Mouse (Mus musculus): ENCODE measurements at regions not wholly inside any gene's neighbourhood (a gene's known extent, or its start where the extent isn't known, plus 50 kb on each side); places are given as distances from the start of the nearest gene placed in this dataset.

DNA sequence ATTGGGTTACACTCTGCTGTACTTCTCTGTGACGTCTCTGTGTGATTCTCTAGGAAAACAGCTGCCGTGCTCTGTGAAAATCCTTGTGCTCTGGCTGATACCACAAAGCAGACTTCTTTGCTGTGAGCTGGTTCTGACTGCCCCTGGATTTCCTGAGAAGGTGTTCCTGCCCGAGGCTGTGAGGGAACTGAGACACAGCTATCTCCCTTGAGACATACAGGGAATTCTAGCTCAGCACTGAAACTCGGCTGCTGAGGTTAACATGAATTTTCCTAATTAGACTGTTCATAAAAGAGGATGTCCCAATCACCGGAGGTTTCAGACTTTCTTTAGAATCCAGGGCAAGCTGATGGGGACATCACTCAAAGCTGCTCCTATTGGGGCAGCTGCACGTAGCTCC is 233.4 kb upstream of the Bmper start:
- Histone ChIP-seq H3K27ac (ENCODE audit: control insufficient read depth, insufficient read depth, low read depth, low read length, poor library complexity) (no peak overlapping the region), H3K4me3 (replicated peaks; ENCODE audit: control insufficient read depth, low read depth, low read length) (no peak overlapping the region), H3K4me1 (ENCODE audit: control insufficient read depth, insufficient read depth, low read length) (no peaks in the 10 kb centered on the region)
- no peak for TF ChIP-seq POLR2A (IDR thresholded peaks at IDR 0.05; ENCODE audit: borderline replicate concordance, control insufficient read depth, low read depth, low read length)
- no peak for TF ChIP-seq CTCF (IDR thresholded peaks at IDR 0.05; ENCODE audit: control insufficient read depth, insufficient read depth, low read length)
- 70% methylated on average over 6 of the region's 6 CpGs for WGBS

DNA sequence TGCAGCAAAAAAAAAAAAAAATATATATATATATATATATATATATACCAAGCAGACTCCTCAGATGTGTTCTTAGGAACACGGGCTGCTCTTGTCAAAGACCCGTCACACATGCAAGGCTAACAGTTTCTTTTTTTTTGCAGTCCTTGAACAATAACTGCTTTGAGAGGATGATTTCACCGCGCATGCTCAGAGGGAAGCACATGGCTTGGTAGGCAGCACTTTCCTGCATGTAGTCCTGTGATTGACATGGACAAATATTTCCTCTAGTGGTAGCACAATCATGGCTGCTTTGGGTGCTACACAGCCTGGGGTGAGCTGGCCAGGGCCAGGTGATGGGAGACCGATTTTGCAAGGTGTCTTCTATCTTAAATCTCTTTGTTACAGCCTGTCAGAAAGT is 229.3 kb upstream of the Bmper start:
- H3K4me3 ChIP-seq (replicated peaks; ENCODE audit: control insufficient read depth, low read depth, low read length), result no peak overlapping the region
- TF ChIP-seq POLR2A (IDR thresholded peaks at IDR 0.05; ENCODE audit: borderline replicate concordance, control insufficient read depth, low read depth, low read length) (no peak), CTCF (IDR thresholded peaks at IDR 0.05; ENCODE audit: control insufficient read depth, insufficient read depth, low read length) (no peak)
- no peak overlapping the region for H3K27ac ChIP-seq (ENCODE audit: control insufficient read depth, insufficient read depth, low read depth, low read length, poor library complexity)
- 84% methylated on average over 5 of the region's 5 CpGs for WGBS
- no peaks in the 10 kb centered on the region for H3K4me1 ChIP-seq (ENCODE audit: control insufficient read depth, insufficient read depth, low read length)

DNA sequence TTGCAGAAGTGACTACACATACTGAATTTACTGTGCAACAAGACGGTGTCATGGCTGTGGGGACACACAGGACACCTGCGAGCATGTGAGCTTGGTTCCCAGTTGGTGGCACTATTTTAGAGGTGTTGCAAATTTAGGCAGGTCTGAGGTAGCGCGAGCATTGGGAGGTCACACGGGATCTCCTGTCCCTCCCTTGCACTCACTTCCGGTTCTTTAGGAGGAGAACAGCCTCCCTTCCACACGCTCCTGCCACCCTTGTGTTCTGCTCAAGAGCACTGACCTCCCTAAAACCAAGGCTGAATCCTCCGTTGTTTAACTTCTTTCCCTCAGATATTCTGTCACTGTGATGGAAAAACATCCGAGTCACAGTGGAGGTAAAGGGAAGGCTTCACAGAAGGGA is 227.3 kb upstream of the Bmper start:
- TF ChIP-seq POLR2A (IDR thresholded peaks at IDR 0.05; ENCODE audit: borderline replicate concordance, control insufficient read depth, low read depth, low read length) (no peak), CTCF (IDR thresholded peaks at IDR 0.05; ENCODE audit: control insufficient read depth, insufficient read depth, low read length) (no peak)
- Histone ChIP-seq H3K4me1 (ENCODE audit: control insufficient read depth, insufficient read depth, low read length) (no peaks in the 10 kb centered on the region), H3K27ac (ENCODE audit: control insufficient read depth, insufficient read depth, low read depth, low read length, poor library complexity) (no peak overlapping the region), H3K4me3 (replicated peaks; ENCODE audit: control insufficient read depth, low read depth, low read length) (no peak overlapping the region)
- 75% methylated on average over 9 of the region's 9 CpGs for WGBS

DNA sequence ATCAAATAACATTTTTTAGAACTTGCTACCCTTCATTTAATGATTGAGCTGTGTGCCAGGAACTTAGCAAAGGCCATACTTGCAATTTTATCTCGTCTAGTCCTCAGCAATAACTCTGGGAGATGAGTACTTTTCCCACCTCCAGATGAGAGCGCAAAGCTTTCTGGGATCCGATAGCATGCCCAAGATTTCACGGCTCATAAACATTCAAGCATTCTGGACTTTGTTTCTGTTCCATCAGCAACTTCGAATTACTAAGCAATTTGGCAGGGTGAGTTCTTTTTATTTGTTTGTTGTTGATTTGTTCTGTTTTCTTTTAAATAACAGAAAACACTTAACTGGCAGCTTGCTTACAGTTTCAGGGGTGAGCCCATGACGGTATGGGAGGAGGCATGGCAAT is 224.6 kb upstream of the Bmper start:
- H3K4me3 ChIP-seq (replicated peaks; ENCODE audit: control insufficient read depth, low read depth, low read length), result no peak overlapping the region
- no peak for TF ChIP-seq POLR2A (IDR thresholded peaks at IDR 0.05; ENCODE audit: borderline replicate concordance, control insufficient read depth, low read depth, low read length)
- no peak for TF ChIP-seq CTCF (IDR thresholded peaks at IDR 0.05; ENCODE audit: control insufficient read depth, insufficient read depth, low read length)
- WGBS, result 78% methylated on average over 6 of the region's 6 CpGs
- H3K4me1 ChIP-seq (ENCODE audit: control insufficient read depth, insufficient read depth, low read length), result no peaks in the 10 kb centered on the region; the same call in 1 of the 2 replicates
- no peak overlapping the region for H3K27ac ChIP-seq (ENCODE audit: control insufficient read depth, insufficient read depth, low read depth, low read length, poor library complexity)

DNA sequence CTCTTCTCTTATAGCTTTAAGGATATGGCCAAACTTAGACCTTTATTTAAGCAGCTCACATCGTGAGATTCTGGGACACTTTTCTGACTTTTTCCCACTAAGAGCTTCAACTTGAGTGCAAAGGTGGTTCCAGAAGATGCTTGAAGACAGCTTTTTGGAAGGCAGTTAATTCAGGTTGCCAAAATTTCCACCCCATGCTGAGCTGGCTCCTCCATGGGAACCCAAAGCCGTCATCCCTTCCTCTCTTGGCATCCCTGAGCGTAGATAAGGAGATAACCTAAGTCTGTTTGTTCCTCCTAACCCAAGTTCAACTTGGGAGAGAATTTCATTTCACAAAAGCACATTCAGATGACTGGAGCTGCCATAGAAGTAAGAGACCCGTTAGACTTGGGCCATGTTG is 223.7 kb upstream of the Bmper start:
- 79% methylated on average over 4 of the region's 4 CpGs for WGBS
- Histone ChIP-seq H3K4me3 (replicated peaks; ENCODE audit: control insufficient read depth, low read depth, low read length) (no peak overlapping the region), H3K4me1 (ENCODE audit: control insufficient read depth, insufficient read depth, low read length) (no peaks in the 10 kb centered on the region; the same call in 1 of the 2 replicates), H3K27ac (ENCODE audit: control insufficient read depth, insufficient read depth, low read depth, low read length, poor library complexity) (no peak overlapping the region)
- TF ChIP-seq CTCF (IDR thresholded peaks at IDR 0.05; ENCODE audit: control insufficient read depth, insufficient read depth, low read length) (no peak), POLR2A (IDR thresholded peaks at IDR 0.05; ENCODE audit: borderline replicate concordance, control insufficient read depth, low read depth, low read length) (no peak)

DNA sequence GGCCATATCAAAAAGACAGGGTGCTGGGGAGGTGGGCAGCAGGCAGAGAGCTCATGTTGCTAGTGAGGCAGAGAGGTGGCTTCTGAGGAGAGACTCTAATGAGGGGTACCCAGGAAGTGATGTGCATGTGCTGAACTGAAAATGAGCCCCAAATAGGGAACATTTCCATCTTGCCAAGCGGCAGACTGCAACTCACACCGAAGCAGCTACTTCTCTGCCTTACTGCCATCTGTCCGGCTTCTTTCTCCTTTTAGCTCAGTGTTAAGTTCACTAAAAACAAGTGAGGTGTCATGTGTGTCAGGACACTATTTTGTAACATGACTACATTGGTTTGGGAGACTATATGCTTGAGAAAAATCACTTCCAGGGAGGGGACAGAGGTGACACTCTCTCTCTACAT is 222.7 kb upstream of the Bmper start:
- WGBS, result 87% methylated on average over 3 of the region's 3 CpGs
- TF ChIP-seq POLR2A (IDR thresholded peaks at IDR 0.05; ENCODE audit: borderline replicate concordance, control insufficient read depth, low read depth, low read length) (no peak), CTCF (IDR thresholded peaks at IDR 0.05; ENCODE audit: control insufficient read depth, insufficient read depth, low read length) (no peak)
- Histone ChIP-seq H3K27ac (ENCODE audit: control insufficient read depth, insufficient read depth, low read depth, low read length, poor library complexity) (no peak overlapping the region; the same call in 1 of the 2 replicates), H3K4me1 (ENCODE audit: control insufficient read depth, insufficient read depth, low read length) (no peaks in the 10 kb centered on the region; the same call in 1 of the 2 replicates), H3K4me3 (replicated peaks; ENCODE audit: control insufficient read depth, low read depth, low read length) (no peak overlapping the region)

DNA sequence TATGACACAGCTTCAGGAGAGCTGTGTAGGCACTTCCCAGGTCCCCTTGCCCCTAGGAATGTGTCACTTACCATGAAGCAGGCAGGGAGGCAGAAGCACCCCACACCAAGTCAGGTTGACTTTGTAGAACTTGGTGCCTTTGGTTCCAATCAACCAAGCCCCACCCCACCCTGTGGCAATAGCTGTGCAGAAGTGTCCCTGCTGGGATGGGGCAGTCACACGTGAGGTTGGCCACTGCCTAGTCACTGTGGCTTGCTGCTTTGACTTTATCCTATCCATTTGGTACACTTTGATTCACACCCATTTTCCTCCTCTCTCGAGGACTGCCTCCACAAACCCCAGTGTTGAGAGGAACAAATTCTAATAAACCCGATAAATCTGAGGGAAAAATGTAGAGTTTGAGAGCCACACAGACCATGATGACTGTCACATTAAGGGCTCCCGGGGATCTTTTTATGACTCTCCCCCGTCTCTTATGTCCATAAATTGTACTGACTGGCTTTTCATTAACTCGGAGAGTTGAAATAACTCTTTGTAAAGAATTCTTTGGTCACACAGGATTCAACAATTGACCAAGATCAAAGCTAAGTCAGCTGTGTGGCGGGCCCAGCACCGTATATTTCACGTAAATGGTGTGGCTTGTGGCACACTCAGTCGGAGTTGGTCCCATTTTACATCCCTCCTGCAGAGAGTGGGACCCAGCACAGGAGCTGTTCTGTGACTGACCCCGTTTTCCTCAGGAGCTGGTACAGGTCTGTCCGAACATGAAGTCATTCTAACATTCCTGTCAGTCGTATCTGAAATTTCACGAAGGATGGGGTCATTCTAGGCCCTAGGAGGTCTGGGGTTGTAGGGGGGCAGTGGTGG is 219.4 kb upstream of the Bmper start:
- H3K4me3 ChIP-seq (replicated peaks; ENCODE audit: control insufficient read depth, low read depth, low read length), result no peak overlapping the region

DNA sequence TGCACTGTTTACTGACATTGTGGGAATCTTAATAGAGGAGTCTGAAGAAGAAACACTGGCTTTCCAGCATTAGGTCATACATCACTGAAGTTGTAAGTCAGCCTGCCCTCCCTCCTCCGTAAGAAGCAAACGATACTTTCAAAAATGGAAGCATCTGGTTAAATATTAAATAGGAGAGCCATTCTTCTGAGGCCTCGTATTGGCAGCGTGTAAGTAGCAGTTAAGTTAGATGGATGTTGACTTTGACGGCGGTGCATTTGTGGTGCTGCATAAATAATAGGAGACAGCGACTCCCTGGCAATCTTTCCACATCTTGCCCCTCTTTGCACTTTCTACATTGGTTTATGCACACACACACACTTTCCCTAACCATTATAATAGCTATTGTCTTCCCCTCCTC is 217.9 kb upstream of the Bmper start:
- WGBS, result 80% methylated on average over 7 of the region's 7 CpGs
- no peak overlapping the region for H3K27ac ChIP-seq (ENCODE audit: control insufficient read depth, insufficient read depth, low read depth, low read length, poor library complexity)
- TF ChIP-seq CTCF (IDR thresholded peaks at IDR 0.05; ENCODE audit: control insufficient read depth, insufficient read depth, low read length) (no peak), POLR2A (IDR thresholded peaks at IDR 0.05; ENCODE audit: borderline replicate concordance, control insufficient read depth, low read depth, low read length) (no peak)
- no peak overlapping the region for H3K4me3 ChIP-seq (replicated peaks; ENCODE audit: control insufficient read depth, low read depth, low read length)
- H3K4me1 ChIP-seq (ENCODE audit: control insufficient read depth, insufficient read depth, low read length), result no peaks in the 10 kb centered on the region; the same call in 1 of the 2 replicates

More for the DNA sequence above, 219.4 kb upstream of the Bmper start:
- 83% methylated on average over 14 of the region's 14 CpGs for WGBS
- Histone ChIP-seq H3K27ac (ENCODE audit: control insufficient read depth, insufficient read depth, low read depth, low read length, poor library complexity) (no peak overlapping the region), H3K4me1 (ENCODE audit: control insufficient read depth, insufficient read depth, low read length) (no peaks in the 10 kb centered on the region; the same call in 1 of the 2 replicates)
- TF ChIP-seq POLR2A (IDR thresholded peaks at IDR 0.05; ENCODE audit: borderline replicate concordance, control insufficient read depth, low read depth, low read length) (no peak), CTCF (IDR thresholded peaks at IDR 0.05; ENCODE audit: control insufficient read depth, insufficient read depth, low read length) (no peak)

All from bone marrow, adult 2 months (tissue).